Mouse (Mus musculus): ENCODE measurements around the gene Frk.

DNA sequence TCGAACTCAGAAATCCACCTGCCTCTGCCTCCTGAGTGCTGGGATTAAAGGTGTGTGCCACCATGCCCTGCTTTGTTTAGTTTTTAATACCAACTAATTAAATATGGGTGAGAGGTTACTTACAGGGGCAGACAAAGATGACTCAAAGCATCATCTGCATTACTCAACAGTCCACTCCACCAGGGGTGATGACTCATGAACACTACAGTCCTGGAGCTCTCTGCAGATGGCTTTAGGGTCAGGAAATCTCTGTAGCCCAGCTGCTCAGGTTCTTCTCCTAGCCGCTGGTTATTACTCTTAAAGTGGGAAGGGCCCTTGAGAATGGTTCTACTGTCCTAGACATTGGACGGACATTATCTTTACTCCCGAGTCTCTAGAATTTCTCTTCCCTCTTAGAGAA, 18.9 kb upstream of the Frk start:
- TF ChIP-seq CHD2 (IDR thresholded peaks at IDR 0.05; ENCODE audit: low read depth, low read length) (no peak), ZC3H11A (IDR thresholded peaks at IDR 0.05; ENCODE audit: borderline replicate concordance, low read depth, low read length) (no peak), MAFK (IDR thresholded peaks at IDR 0.05; ENCODE audit: insufficient read depth, low read depth, low read length) (no peak)
